Mouse (Mus musculus) layer of hippocampus, adult 11-12 months (tissue): ENCODE results near the gene Nhlh2.

ENCODE experiments used
- DNase-seq: peaks from one replicate; pipeline ENCODE4 v3.0.0; 2022; ENCODE audit warnings: low spot score

Gene Nhlh2

DNA sequence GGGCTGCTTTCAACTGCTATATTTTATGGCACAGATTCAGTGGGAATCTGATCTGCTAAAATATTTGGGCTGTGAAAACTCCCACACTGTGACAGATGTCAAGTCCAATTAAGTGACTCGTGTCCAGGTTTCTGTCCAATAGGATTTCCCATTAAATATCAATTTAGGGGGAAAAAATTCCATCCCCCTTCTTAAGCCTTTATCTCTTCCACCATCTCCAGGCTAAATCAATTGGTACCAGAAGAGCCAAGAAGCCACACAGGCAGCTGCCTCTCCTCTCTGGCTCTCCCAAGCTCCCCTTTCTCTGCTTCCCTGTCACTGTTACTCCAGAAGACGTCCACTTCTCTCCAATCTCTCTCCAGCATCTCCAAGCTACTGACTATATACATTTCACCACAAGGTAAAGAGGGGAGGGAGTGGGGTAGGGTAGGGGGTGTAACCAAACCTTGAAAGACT is at the start of gene Nhlh2:
Gene Nhlh2, plus strand, starts transcription at position 151 of the 456 bp plus-strand sequence.
- no peak for DNase-seq

DNA sequence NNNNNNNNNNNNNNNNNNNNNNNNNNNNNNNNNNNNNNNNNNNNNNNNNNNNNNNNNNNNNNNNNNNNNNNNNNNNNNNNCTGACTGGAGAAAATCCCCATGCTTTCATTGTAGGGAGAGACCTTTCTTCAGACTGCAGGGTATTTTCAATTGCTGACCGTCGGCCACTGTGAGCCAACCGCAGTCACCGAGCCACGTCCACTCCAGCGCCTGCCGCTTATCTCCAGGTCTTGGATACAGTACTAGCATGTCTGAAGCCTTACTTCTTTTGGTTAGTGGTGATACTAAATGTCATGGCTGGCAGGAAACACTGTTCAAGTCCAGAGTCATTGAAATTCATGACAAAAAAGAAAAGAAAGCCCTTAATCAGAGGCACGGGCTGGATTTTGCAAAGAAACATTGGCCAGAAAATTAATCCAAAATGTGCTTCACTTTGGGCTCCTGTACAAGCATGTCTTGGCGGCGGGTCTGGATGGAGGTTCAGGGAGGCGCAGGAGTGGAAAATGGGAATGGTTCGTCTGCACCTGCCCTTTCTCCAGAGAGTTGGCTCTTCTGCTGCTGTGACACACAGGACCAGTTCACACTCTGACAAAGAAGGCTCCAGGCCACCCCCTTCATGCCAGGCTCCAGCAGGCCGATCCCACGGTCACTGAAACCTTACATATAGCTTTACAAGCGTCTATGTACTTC is 48.6 kb upstream of the Nhlh2 start:
- no peak for DNase-seq

DNA sequence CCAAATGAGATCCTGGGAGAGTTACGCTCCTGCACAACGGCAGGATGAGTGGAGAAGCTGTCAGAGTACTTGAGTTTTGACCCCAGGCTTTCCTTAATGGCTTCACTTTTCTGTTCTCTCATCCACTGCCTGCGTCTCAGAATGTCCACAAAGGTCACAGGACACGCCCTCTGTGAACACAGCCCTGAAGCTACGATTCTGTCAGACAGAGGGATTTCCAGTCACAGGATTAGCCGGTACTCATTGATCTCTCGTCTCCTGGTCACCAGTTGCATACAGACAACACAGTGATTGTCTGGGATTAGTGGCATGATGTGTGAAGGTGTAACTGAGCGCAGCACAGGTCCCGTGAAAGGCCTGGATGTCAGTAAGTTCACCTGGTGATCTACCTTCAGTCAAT is 46.4 kb upstream of the Nhlh2 start:
- no peak for DNase-seq

DNA sequence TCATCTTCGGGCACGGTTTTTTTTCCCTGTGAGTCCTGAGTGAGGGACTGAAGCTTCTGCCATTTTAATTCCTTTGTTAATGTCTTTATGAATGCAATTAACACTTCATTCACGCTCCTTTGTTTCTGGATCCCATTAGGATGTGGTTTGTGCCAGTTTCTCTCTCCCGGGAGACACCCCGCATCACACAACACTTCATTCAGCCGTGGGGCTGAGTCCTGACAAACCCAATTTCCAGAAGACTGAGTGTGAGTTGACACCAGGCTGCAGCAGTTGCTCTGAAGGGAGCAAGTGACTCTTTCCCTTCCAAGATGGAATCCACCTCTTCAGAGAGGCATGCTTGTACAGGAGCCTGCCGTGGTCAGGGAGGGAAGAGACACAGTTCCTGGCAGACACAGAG is 45.5 kb upstream of the Nhlh2 start:
- DNase-seq, result no peak

DNA sequence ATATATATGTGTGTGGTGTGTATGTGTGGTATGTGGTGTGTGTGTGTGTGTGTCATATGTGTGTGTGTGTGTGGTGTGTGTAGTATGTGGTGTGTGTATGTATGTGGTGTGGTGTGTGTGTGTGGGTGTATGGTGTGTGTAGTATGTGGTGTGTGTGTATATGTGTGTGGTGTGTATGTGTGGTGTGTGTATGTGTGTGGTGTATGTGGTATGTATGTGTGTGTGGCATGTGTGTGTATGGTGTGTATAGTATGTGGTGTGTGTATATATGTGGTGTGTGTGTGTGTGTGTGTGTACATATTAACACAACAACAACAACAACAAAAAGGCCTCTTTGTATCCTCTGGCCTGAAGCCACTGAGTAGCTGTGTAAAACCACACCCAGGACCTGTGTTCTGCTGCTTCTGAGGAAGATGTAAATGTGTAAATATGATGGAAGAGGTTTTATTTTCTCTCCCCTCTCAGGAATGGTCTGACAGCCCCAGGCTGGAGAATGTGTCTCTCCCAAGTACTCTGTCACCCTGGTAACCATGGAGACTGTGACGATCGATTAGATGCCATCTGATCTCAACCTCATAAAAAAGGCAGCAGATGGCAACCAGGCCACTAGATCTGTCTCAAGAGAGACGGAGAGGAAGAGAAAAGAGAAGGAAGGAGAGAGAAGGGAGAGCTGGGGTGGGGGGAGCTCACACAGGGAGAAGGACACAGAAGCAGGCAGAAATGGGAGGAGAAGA is 42.9 kb upstream of the Nhlh2 start:
- peak; percentile 15 for DNase-seq

DNA sequence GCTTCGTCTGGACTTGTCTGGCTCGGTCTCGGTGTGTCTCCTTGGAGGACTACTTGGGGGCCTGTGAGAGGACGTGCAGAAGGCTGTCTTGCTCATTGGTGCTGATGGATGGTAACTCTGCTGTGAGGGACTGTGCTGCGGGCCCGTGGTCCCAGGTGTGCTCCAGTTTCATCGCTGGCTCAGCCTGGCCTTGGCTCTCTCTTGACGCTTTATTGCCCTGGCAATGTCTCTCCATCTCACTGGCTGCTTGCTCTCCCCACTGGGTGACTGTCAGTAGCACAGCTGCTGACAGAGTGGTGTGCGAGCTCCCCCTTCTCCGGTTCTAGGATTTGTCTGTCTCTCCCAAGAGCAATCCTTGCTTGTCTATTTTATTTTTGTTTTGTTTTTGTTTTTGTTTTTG is 34.5 kb upstream of the Nhlh2 start:
- no peak for DNase-seq

DNA sequence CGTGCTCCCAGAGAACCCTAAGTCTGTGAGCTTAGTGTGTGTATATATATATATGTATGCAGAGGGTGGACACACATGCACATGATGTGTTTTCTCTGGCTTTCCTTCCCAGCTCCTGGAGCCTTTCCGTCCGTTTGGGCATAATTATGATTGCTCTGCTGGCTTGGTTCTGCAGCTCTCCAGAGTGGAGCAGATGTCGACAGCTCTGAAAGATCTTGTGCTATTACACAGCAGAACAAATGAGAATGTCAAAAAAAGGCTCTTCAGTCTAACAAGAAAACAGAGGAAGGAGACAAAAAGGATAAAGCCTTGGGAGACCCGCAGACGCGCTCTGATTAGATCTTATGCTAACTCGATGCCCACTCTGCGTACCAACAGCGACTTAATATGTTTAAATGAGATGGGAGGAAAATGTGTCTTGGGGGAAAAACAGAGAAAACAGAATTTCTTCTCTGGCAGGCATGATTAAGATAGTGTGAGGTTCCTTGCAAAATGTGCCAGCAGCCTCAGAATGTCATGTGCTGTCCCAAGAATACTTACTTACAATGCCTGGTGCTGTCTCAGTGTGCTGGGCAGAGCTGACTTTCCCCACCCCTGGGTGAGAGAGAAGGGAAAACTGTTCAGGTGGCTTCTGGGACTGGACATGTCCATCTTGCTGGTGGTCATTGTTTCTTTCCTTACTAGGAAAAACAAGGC is 31.4 kb upstream of the Nhlh2 start:
- no peak for DNase-seq

DNA sequence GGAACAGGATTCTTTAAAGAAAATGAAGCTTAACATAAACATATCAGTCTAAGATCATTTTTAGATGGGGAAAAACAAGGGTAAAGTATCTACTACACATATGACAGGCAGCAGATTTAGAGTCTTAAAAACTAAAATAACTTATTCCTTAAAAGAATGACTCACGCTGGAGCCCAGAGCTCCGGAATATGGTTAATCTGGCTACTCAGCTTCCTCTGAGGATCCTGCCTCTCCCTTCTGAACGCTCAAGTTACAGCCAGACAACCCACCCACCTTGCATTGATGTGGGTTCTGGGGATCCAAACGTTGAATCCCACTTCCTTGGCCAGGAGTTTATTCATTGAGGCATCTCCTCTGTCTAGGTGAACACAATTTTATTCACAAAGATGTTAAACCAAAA is 26.0 kb upstream of the Nhlh2 start:
- DNase-seq, result no peak

DNA sequence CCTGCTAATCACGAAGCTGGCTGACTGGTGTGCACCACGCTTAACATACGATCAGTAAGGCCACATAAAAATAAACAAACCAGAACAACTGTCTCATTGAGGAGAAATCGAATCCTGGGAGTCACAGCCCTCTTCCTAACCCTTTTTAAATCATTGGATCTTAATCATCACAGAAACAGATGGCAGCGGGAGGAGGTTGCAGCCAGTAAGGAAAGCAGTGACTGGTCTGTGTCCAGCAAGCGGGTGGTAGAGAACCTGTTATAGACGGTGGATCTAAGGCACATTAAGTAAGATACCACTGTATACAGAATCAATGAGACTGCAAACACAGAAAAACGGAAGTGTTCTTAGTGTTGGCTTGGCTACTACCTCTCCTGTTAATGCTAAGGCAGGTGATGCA is 24.2 kb upstream of the Nhlh2 start:
- no peak for DNase-seq

DNA sequence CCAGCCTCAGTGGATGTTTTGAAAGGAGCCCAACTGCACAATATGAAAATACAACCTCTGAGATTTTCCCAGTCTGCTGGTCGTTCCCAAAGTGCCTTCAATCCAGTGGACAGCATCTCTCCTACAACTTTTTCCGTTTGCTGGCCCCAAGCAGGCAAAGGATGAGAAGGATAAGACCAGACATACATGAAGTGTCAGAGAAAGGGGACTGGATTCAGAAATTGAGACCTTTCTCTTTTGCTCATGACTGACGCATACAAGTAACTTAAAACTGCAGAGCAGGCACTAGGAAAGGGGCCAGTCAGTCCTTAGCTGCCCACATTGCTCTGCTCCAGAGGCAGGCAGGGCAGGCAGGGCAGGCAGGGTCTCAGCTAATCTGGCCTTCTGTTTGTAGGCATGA is 19.7 kb upstream of the Nhlh2 start:
- DNase-seq, result no peak

DNA sequence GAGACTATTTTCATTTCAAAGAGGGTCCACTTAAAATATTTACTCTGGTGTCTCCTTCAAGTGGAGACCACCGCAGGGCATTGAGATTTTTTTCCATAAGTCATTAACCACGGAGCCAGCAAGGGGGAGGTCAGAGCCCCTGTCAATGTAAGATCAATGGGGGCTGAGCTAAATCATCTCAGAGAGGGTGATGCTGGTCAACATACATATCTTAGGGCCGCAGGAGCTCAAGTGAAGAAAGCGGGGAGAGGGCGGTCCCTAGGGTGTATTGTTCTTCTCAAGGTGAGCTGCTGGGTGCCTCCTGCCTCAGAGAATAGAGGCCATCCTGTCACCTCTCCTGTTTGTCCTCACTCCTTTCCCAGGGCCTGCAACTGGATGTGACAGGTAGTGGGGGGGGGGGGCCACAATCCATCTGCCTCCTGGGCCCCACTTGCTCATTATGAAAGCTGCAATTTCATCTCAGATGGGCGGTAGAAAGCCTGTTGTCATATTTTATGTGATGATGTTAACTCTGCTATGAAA is 18.8 kb upstream of the Nhlh2 start:
- no peak for DNase-seq

DNA sequence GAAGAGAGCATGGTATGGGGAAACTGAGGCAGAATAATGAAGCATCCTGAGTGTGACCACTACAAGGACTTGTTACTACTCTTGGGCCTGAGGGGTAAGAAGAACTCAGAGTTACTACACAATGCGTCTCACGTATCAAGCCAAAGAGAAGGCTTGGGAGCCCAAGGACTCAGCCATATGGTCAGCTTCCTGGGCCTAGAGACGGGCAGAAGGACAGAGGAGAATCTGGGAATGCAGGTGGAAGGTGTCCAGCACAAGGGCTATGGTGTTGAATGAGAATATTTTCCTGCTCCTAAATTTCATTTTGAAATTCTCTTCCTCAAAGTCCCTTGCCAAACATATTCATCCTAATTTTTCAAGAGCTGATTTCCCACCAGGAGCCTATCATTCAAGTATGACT is 12.0 kb upstream of the Nhlh2 start:
- DNase-seq, result no peak

DNA sequence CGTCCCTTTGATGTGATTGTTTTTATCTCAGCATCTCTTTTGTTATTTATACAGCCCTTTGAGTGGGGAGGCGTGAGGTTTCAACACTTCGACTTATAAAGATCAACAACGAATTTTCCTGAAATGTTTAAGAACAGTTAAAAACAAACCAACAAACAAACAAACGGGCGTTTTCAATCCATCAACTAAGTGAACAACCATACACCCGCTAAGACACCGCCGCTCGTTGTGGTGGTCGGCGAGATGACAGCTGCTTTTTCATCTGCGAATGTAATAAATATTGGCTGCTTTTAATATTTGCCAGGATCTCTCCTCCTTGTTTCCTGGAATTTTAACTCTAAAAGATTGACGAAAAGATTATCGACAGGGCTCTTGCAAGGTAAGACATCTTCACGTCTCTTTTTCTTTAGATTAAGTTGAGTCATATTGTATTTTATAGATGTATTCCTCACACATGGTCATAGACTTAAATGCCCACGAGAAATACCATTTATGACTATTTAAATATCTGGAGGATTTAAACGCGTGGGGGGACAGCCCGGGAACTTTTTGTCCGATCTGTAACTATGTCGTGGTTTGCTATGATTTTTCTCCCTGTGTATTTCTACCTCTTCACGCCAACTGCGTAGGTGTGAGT is 923 bp downstream of the Nhlh2 start:
- DNase-seq, result no peak

DNA sequence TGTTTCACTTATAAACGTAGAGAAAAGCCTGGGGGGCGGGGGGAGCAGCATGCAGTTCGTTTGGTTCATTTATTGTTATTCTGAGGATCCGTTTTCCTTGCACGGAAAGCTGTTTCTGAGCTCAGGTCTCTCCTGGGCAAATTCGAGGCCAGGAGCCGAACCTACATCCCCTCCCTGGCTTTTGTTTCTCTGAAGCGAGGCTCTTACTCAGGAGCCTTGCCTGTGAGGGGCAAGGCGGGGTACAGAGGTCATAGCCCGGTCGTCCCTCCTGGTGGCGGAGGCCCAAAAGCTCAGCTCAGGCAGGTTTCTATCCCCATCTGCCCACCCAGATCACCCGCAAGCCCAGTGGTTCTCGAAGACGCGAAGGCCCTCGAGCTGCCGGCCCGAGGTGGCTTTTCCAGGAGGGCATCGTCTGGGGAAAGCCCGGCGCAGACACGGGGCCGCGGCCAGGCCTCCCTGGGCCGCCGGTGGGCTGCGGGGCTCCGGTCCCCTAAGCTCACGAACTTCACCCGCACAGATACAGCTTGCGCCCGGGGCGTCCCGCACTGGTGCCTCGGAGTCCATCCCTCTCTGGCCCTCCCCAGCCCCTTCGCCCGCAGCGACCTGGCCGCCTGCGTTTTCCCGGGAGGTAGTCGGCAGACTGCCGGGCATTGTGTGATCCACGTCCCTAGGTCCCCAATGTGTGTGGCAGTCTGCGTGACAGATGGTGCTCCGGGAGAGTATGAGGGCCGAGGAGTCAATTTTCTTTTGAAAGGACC is 1.6 kb downstream of the Nhlh2 start:
- DNase-seq, result no peak

DNA sequence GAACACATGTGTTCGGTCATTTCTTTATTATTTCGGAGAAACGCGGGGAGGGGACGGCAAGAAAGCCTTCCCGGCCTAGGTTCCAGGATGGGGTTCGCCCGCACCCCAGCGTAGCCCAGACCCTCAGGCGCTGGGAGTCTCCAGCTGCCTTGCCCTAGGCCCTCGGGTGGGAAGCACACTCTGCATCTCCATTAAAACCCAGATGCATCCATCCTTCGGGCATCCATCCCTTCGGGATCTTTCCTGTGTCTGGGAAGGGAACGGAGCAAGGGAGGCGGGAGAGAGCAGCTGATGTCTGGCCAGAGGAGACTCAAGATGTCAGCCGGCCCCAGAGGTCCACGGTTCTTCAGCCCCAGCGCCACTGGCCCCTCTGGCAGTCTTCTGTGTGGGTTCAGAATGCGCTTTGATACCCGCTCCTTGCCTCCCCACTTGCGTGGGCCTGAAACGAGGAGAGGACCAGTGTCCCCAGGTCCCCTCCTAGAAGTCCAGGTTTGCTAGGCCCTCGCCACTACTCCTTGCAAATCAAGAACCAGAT is 2.3 kb downstream of the Nhlh2 start:
- DNase-seq, result no peak

DNA sequence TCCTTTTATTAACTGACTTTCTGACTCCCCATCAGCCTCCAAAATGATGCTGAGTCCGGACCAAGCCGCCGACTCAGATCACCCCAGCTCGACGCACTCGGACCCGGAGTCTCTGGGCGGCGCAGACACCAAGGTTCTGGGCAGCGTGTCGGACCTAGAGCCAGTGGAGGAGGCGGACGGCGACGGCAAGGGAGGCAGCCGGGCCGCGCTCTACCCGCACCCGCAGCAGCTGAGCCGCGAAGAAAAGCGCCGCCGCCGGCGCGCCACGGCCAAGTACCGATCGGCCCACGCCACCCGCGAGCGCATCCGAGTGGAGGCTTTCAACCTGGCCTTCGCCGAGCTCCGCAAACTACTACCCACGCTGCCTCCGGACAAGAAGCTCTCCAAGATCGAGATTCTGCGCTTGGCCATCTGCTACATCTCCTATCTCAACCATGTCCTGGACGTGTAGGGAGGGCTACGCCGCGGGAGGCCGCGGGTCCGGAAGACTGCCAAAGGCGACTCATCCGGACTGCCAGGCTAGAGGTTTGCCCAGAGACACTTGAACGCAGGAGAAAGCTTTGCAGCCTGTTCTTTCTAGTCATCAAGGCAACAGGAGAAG is 2.8 kb downstream of the Nhlh2 start:
- DNase-seq, result no peak

DNA sequence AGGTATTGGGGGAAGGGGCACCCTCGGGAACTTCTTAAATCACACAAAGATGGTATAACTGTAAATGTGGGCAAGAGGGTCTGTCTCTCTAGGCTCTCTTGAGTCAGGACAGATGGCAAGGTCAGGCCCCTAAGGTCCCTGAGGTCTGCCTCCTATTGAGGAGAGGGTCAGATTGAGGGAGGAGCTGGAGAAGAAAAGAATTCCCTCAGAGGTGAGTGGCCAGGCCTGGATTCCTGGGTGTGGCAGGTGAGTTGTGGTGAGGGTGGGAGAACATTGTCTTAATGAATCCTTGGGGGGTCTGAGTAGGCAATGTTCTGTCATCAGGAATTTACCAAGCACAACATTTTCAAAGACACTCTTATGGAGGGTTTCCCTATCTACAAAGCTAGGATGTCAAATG is 10.7 kb downstream of the Nhlh2 start:
- no peak for DNase-seq

DNA sequence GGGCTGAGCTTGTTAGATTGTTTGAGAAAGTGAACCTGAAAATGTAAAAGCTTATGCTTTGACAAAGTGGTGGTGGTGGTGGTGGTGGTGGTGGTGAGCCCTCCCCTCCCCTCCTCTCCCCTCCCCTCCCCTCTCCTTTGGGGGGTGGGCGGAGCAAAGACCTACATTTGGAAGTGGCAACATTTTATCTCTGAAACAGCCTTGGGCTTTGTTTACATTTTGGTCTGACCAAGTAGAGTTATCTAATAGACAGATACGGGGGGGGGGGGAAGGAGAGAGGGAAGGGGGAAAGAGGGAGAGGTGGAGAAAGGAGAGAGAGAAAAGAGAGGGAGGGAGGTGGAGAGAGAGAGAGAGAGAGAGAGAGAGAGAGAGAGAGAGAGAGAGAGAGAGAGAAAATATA is 12.8 kb downstream of the Nhlh2 start:
- no peak for DNase-seq

DNA sequence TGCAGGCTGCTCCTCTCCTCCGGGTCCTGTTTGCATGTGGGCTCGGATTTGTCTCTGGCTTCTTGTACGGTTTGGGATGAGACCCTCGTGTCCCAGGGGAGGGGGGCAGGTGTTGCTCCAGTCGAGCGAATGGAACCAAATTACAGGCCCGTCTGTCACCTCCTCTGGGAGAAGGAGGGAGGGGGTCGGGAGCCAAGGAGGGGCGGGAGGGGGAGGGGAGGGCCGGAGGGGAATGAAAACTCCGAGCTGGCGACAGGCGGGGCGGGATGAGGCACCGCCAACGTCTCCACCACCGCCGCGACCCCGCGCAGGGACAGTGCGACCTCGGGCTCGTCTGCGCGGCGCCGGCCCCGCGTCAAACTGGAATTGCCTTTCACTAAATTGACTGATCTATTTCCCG is 13.5 kb downstream of the Nhlh2 start:
- DNase-seq, result no peak

DNA sequence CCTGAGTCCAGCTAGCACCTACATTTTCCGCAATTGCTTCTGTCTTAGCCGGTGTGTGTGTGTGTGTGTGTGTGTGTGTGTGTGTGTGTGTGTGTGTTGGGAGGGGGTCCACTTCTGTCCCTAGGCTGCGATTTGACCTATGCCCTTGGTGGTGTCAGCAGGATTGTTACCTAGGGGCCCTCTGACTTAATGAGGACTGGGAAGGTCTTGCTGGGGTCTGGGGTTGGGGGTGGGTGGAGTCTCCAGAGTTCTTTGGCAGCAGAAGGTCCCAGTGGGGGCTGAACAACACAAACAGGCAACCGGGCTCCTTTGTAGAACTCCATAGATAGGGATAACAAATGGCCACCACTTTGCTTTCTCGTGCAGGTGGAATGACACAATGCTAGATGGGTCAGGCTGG is 14.0 kb downstream of the Nhlh2 start:
- no peak for DNase-seq

DNA sequence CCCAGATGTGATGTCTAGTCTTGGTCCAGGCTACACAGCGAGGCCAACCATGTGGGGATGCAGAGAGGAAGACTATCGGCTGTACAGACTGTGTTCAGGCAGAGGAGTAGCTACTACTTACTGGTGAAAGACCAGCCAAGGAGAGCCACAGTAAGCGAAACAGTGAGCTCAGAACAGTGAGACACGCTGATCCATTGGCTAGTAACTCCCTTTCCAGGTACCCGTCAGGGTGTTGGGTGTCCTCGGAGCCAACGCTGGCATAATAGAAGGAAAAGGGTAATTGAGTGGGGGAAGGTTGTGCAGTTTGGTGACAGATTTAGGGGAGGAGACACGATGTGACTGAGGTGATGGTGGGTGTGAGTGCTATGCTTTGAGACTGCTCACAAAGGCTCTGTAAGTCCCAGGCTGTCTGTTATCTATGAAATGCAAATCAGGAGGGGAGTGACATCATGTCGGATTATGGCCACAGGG is 15.1 kb downstream of the Nhlh2 start:
- no peak for DNase-seq
